Mouse (Mus musculus) forebrain, embryonic 10.5 days (tissue): Measurements from ENCODE around the gene Tjp3. TPM values are rescaled to one million over a fixed set of nuclear protein-coding genes. Genes with fewer than 3 reads are reported as not detected.

ENCODE experiments used
- DNase-seq: peaks from one replicate; pipeline ENCODE4 v3.0.0-alpha.2; 2017; ENCODE audit warnings: low spot score; ENCODE audit errors: extremely low spot score
- H3K27ac ChIP-seq: fragments of 300-500 bp; sonication (generic); 2 replicates; pipeline ENCODE4 v1.5.1; 2016; ENCODE audit warnings: mild to moderate bottlenecking
- H3K27me3 ChIP-seq: fragments of 300-500 bp; sonication (generic); 2 replicates; pipeline ENCODE4 v1.6.1; 2016; ENCODE audit warnings: mild to moderate bottlenecking; ENCODE audit not compliant: poor library complexity, severe bottlenecking
- H3K36me3 ChIP-seq: fragments of 300-500 bp; sonication (generic); replicated peaks from 2 replicates; pipeline ENCODE4 v1.6.1; 2016; ENCODE audit warnings: mild to moderate bottlenecking, moderate library complexity
- H3K4me1 ChIP-seq: fragments of 300-500 bp; sonication (generic); 2 replicates; pipeline ENCODE4 v1.6.1; 2016
- H3K4me3 ChIP-seq: fragments of 300-500 bp; sonication (generic); 2 replicates; pipeline ENCODE4 v1.5.1; 2016; ENCODE audit warnings: mild to moderate bottlenecking, moderate library complexity
- H3K9me3 ChIP-seq: fragments of 300-500 bp; sonication (generic); 2 replicates; pipeline ENCODE4 v1.6.1; 2016; ENCODE audit warnings: mild to moderate bottlenecking, moderate library complexity
- WGBS: fragments of 180-500 bp; shearing (Covaris S2); methylation state at CpG from one replicate; pipeline ENCODE4 v1.1.7; 2016; 5-methylcytosine and 5-hydroxymethylcytosine counted together
- polyA plus RNA-seq: library from polyadenylated mRNA; unstranded; fragments of >200 nt; fragmentation: Nextera tagmentation; extraction: Ambion mirVana; gene quantifications from 2 replicates; pipeline ENCODE4 v1.2.1, GENCODE M21; 2016

Gene Tjp3
- polyA plus RNA-seq, 1 experiment from 2014 or later: 8.8 TPM

- Histone ChIP-seq H3K9me3 (no peaks in the 10 kb centered on the region), H3K27me3 (peaks cover 61% of the 10 kb centered on the region), H3K4me3 (no peak overlapping the region), H3K36me3 (peaks cover 3% of the 10 kb centered on the region), H3K27ac (no peak overlapping the region), H3K4me1 (peaks cover 68% of the 10 kb centered on the region)
- DNase-seq: no peak
- 58% methylated on average over 14 of the region's 14 CpGs for WGBS
These were observed 1.6 kb downstream of the Tjp3 start for GRCm38 (mm10) chr10:81289811-81290210.

- Histone ChIP-seq H3K27me3 (peaks cover 67% of the 10 kb centered on the region), H3K36me3 (no peaks in the 10 kb centered on the region), H3K4me3 (peak overlapping the region; percentile 5; the same call in 1 of the 2 replicates), H3K27ac (no peak overlapping the region), H3K9me3 (no peaks in the 10 kb centered on the region), H3K4me1 (peaks cover 68% of the 10 kb centered on the region)
- DNase-seq: peak; percentile 69
- WGBS: 4% methylated on average over 7 of the region's 7 CpGs
These were observed 2.1 kb downstream of the Tjp3 start for GRCm38 (mm10) chr10:81289278-81289677.

- DNase-seq: no peak
- Histone ChIP-seq H3K9me3 (no peaks in the 10 kb centered on the region), H3K4me3 (no peak overlapping the region), H3K27me3 (peaks cover 74% of the 10 kb centered on the region), H3K27ac (no peak overlapping the region), H3K4me1 (peaks cover 67% of the 10 kb centered on the region), H3K36me3 (no peaks in the 10 kb centered on the region)
- WGBS: 35% methylated on average over 6 of the region's 6 CpGs
These were observed 2.8 kb downstream of the Tjp3 start for GRCm38 (mm10) chr10:81288601-81289000.

- DNase-seq: peak; percentile 55
- peaks cover 58% of the 10 kb centered on the region for H3K4me1 ChIP-seq
- H3K4me3 ChIP-seq: peak overlapping the region; percentile 9; the same call in 1 of the 2 replicates
- no peaks in the 10 kb centered on the region for H3K9me3 ChIP-seq
- H3K27ac ChIP-seq: no peak overlapping the region
- H3K36me3 ChIP-seq: no peaks in the 10 kb centered on the region
- H3K27me3 ChIP-seq: peaks cover 83% of the 10 kb centered on the region
- 66% methylated on average over 8 of the region's 8 CpGs for WGBS
These were observed 3.7 kb downstream of the Tjp3 start for GRCm38 (mm10) chr10:81287513-81288157.

GRCm38 (mm10) chr10:81286586-81286985 is 4.8 kb downstream of the Tjp3 start:
- 45% methylated on average over 6 of the region's 6 CpGs for WGBS
- Histone ChIP-seq H3K4me1 (peaks cover 57% of the 10 kb centered on the region), H3K9me3 (no peaks in the 10 kb centered on the region), H3K27me3 (peaks cover 84% of the 10 kb centered on the region), H3K27ac (no peak overlapping the region), H3K4me3 (peak overlapping the region; percentile 62; the same call in 1 of the 2 replicates), H3K36me3 (no peaks in the 10 kb centered on the region)
- no peak for DNase-seq

- Histone ChIP-seq H3K27me3 (peaks cover 84% of the 10 kb centered on the region), H3K4me3 (peak overlapping the region; percentile 62), H3K9me3 (no peaks in the 10 kb centered on the region), H3K4me1 (peaks cover 51% of the 10 kb centered on the region), H3K27ac (peak overlapping the region; percentile 87), H3K36me3 (no peaks in the 10 kb centered on the region)
- peak; percentile 95 for DNase-seq
- WGBS: 3% methylated on average over 54 of the region's 54 CpGs
These were observed 5.5 kb downstream of the Tjp3 start for GRCm38 (mm10) chr10:81285694-81286450.

GRCm38 (mm10) chr10:81284719-81285118 is 6.7 kb downstream of the Tjp3 start:
- H3K36me3 ChIP-seq: 0 out of 2 replicates have a peak, but pooled peaks cover 6% of the 10 kb centered on the region
- H3K27ac ChIP-seq: peak overlapping the region; percentile 87; the same call in 1 of the 2 replicates
- no peak for DNase-seq
- H3K4me1 ChIP-seq: peaks cover 50% of the 10 kb centered on the region
- WGBS: 10% methylated on average over 17 of the region's 17 CpGs
- H3K27me3 ChIP-seq: peaks cover 84% of the 10 kb centered on the region
- H3K4me3 ChIP-seq: peak overlapping the region; percentile 62
- H3K9me3 ChIP-seq: no peaks in the 10 kb centered on the region

GRCm38 (mm10) chr10:81284189-81284588 is 7.2 kb downstream of the Tjp3 start:
- H3K36me3 ChIP-seq: 0 out of 2 replicates have a peak, but pooled peaks cover 7% of the 10 kb centered on the region
- no peaks in the 10 kb centered on the region for H3K9me3 ChIP-seq
- peaks cover 51% of the 10 kb centered on the region for H3K4me1 ChIP-seq
- peaks cover 84% of the 10 kb centered on the region for H3K27me3 ChIP-seq
- 66% methylated on average over 6 of the region's 6 CpGs for WGBS
- H3K4me3 ChIP-seq: peak overlapping the region; percentile 62; the same call in 1 of the 2 replicates
- no peak for DNase-seq
- H3K27ac ChIP-seq: peak overlapping the region; percentile 16; the same call in 1 of the 2 replicates

GRCm38 (mm10) chr10:81279496-81279895 is 11.9 kb downstream of the Tjp3 start:
- no peak for DNase-seq
- peaks cover 59% of the 10 kb centered on the region for H3K27me3 ChIP-seq
- H3K9me3 ChIP-seq: no peaks in the 10 kb centered on the region
- WGBS: 49% methylated on average over 10 of the region's 10 CpGs
- peaks cover 16% of the 10 kb centered on the region for H3K36me3 ChIP-seq
- peak overlapping the region; percentile 11; the same call in 1 of the 2 replicates for H3K4me3 ChIP-seq
- 0 out of 2 replicates have a peak overlapping the region, but pooled peaks have one; percentile 15 for H3K27ac ChIP-seq
- H3K4me1 ChIP-seq: peaks cover 27% of the 10 kb centered on the region

- WGBS: 81% methylated on average over 22 of the region's 22 CpGs
- no peak for DNase-seq
- peaks cover 41% of the 10 kb centered on the region for H3K27me3 ChIP-seq
- H3K27ac ChIP-seq: no peak overlapping the region
- H3K4me3 ChIP-seq: no peak overlapping the region
- H3K4me1 ChIP-seq: peaks cover 18% of the 10 kb centered on the region
- peaks cover 34% of the 10 kb centered on the region for H3K36me3 ChIP-seq
- no peaks in the 10 kb centered on the region for H3K9me3 ChIP-seq
These were observed 13.7 kb downstream of the Tjp3 start for GRCm38 (mm10) chr10:81277676-81278075.

- H3K36me3 ChIP-seq: peaks cover 62% of the 10 kb centered on the region
- peaks cover 8% of the 10 kb centered on the region; the same call in 1 of the 2 replicates for H3K27me3 ChIP-seq
- WGBS: 96% methylated on average over 19 of the region's 19 CpGs
- H3K4me3 ChIP-seq: no peak overlapping the region
- H3K4me1 ChIP-seq: peaks cover 8% of the 10 kb centered on the region
- H3K27ac ChIP-seq: no peak overlapping the region
- H3K9me3 ChIP-seq: no peaks in the 10 kb centered on the region
- no peak for DNase-seq
These were observed 17.5 kb downstream of the Tjp3 start for GRCm38 (mm10) chr10:81273842-81274241.

GRCm38 (mm10) chr10:81272356-81272755 is 19.0 kb downstream of the Tjp3 start:
- Histone ChIP-seq H3K27ac (no peak overlapping the region), H3K4me1 (peaks cover 17% of the 10 kb centered on the region), H3K36me3 (peaks cover 62% of the 10 kb centered on the region), H3K9me3 (no peaks in the 10 kb centered on the region), H3K27me3 (0 out of 2 replicates have a peak, but pooled peaks cover 3% of the 10 kb centered on the region), H3K4me3 (no peak overlapping the region)
- DNase-seq: no peak
- whole genome bisulfite sequencing: 96% methylated on average over 21 of the region's 21 CpGs
